Mouse (Mus musculus): ENCODE measurements around the gene Sema3b. TPM values are rescaled to one million over a fixed set of nuclear protein-coding genes. Genes with fewer than 3 reads are reported as not detected.
A peak's percentile ranks its signal among the peaks of the same experiment; 100 is the strongest.

The Sema3b gene
- polyA plus RNA-seq, 1 experiment from 2014 or later, result 0.41 TPM

DNA sequence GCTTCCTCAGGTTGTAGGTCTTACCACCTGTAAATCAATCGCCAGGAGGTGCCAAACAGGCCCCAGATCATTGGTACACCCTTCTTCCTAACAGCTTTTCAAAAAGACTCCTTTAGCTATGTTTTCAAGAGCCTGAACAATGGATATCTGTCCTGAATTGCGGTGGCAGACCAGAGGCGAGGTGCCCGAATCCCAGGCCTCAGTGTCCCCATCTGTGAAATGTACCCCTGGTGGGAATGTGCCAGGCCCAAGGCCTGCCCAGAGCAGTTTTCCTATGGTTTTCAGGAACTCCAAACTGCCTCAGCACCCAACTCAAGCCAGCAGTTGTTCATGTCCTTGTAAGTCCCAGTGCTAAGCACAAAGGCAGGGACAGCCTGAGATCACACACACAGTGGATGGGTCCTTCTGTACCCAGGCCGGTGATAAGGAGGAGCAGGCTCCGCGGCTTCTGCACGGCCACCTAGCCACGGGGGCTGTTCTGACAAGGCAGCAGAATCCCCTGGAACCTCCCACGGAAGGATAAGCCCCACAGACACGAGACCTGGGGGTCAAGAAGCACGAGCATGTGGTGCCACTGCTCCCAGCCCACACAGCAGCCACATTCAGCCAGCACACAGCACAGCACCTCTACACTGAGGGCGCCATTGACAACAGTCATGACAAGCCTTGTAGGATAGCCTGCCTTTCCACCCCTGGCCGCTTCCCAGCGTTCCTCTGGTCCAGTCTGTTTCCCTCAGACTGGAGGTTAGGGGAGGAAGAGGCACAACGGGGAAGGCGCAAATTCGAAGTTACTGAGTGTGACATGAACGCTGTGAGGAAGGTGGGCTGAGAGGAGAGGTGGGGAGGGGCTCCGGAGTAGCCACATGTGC lies 18.6 kb upstream of the Sema3b start:
- no peak for ATAC-seq
- Histone ChIP-seq H3K36me3 (replicated peaks; ENCODE audit: insufficient read depth, low read length) (peaks cover 24% of the 10 kb centered on the region), H3K27me3 (ENCODE audit: insufficient read depth, low read length) (no peaks in the 10 kb centered on the region), H3K4me1 (ENCODE audit: insufficient read depth) (peaks cover 81% of the 10 kb centered on the region), H3K9ac (replicated peaks) (0 out of 2 replicates have a peak overlapping the region, but pooled peaks have one; percentile 16), H3K27ac (ENCODE audit: low read depth) (peak overlapping the region; percentile 85), H3K4me3 (ENCODE audit: low read depth, low read length) (no peak overlapping the region), H3K4me2 (ENCODE audit: low read depth, low read length) (peak overlapping the region; percentile 42), H3K9me3 (ENCODE audit: low read length) (no peaks in the 10 kb centered on the region)
- DNase-seq, result no peak
- WGBS (ENCODE audit: insufficient replicate concordance), result 49% methylated on average over 20 of the region's 20 CpGs
- TF ChIP-seq EP300 (IDR thresholded peaks at IDR 0.05; ENCODE audit: low read depth) (no peak), CTCF (IDR thresholded peaks at IDR 0.05; ENCODE audit: low read depth) (no peak)

- peak overlapping the region; percentile 42 for H3K4me2 ChIP-seq (ENCODE audit: low read depth, low read length)
- DNase-seq (peak; percentile 88), ATAC-seq (peak; percentile 40)
- 0% methylated on average over 2 of the region's 2 CpGs for WGBS (ENCODE audit: insufficient replicate concordance)
- H3K27me3 ChIP-seq (ENCODE audit: insufficient read depth, low read length), result no peaks in the 10 kb centered on the region
- no peak overlapping the region for H3K4me3 ChIP-seq (ENCODE audit: low read depth, low read length)
- no peaks in the 10 kb centered on the region for H3K9me3 ChIP-seq (ENCODE audit: low read length)
- H3K9ac ChIP-seq (replicated peaks), result 0 out of 2 replicates have a peak overlapping the region, but pooled peaks have one; percentile 23
- H3K4me1 ChIP-seq (ENCODE audit: insufficient read depth), result peaks cover 73% of the 10 kb centered on the region
- H3K27ac ChIP-seq (ENCODE audit: low read depth), result peak overlapping the region; percentile 85
- peaks cover 29% of the 10 kb centered on the region for H3K36me3 ChIP-seq (replicated peaks; ENCODE audit: insufficient read depth, low read length)
- TF ChIP-seq EP300 (IDR thresholded peaks at IDR 0.05; ENCODE audit: low read depth), result no peak
- peak; percentile 95 for TF ChIP-seq CTCF (IDR thresholded peaks at IDR 0.05; ENCODE audit: low read depth)
These were observed 17.8 kb upstream of the Sema3b start for GRCm38 (mm10) chr9:107626844-107627277.

- TF ChIP-seq EP300 (IDR thresholded peaks at IDR 0.05; ENCODE audit: low read depth) (no peak), CTCF (IDR thresholded peaks at IDR 0.05; ENCODE audit: low read depth) (no peak)
- Histone ChIP-seq H3K9ac (replicated peaks) (0 out of 2 replicates have a peak overlapping the region, but pooled peaks have one; percentile 23), H3K36me3 (replicated peaks; ENCODE audit: insufficient read depth, low read length) (peaks cover 24% of the 10 kb centered on the region), H3K4me1 (ENCODE audit: insufficient read depth) (peaks cover 69% of the 10 kb centered on the region), H3K27me3 (ENCODE audit: insufficient read depth, low read length) (no peaks in the 10 kb centered on the region), H3K4me3 (ENCODE audit: low read depth, low read length) (no peak overlapping the region), H3K27ac (ENCODE audit: low read depth) (peak overlapping the region; percentile 52; the same call in 1 of the 2 replicates), H3K4me2 (ENCODE audit: low read depth, low read length) (peak overlapping the region; percentile 42), H3K9me3 (ENCODE audit: low read length) (no peaks in the 10 kb centered on the region)
- ATAC-seq (peak; percentile 5; the same call in 1 of the 2 replicates), DNase-seq (no peak)
- 55% methylated on average over 15 of the region's 15 CpGs for WGBS (ENCODE audit: insufficient replicate concordance)
These were observed 17.3 kb upstream of the Sema3b start for GRCm38 (mm10) chr9:107626158-107626843.

DNA sequence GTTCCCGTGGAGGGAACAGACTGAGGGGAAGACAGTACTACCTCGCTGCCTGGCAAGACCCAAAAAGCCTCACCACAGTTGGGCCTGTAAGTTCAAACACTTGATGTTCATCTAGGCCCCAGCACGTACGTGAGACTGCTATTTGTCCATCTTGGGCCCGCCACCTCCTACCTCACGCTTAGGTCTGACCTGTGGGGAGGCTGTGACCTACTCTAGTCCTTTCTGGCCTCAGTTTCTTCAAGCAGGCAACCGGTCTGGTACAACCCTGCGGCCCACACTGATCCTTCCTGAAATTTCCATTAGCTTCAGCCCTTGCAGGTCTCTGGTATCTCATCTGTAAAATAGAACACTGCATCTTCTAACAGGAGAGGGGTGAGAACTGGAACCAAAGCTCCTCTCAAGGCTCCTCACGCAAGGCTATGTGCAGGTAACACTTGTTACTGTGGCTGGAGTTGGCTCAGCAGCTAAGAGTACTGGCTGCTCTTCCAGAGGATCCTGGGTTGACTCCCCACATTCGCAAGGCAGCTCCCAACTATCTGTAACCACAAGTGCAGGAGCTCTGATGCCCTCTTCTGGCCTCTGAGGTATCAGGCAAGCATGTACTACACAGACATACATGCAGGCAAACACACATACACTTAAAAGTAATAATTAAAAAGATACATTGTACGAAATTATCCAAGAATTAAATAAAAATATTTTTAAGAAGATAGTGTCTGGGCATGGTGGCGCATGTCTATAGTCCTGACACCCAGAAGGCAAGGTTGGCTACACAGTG lies 16.5 kb upstream of the Sema3b start:
- H3K27ac ChIP-seq (ENCODE audit: low read depth), result peak overlapping the region; percentile 57; the same call in 1 of the 2 replicates
- TF ChIP-seq CTCF (IDR thresholded peaks at IDR 0.05; ENCODE audit: low read depth) (peak; percentile 52), EP300 (IDR thresholded peaks at IDR 0.05; ENCODE audit: low read depth) (no peak)

GRCm38 (mm10) chr9:107624951-107625350 lies 15.9 kb upstream of the Sema3b start:
- 0 out of 2 replicates have a peak overlapping the region, but pooled peaks have one; percentile 32 for H3K9ac ChIP-seq (replicated peaks)
- peaks cover 61% of the 10 kb centered on the region for H3K4me1 ChIP-seq (ENCODE audit: insufficient read depth)
- peak overlapping the region; percentile 57 for H3K27ac ChIP-seq (ENCODE audit: low read depth)
- no peaks in the 10 kb centered on the region for H3K9me3 ChIP-seq (ENCODE audit: low read length)
- no peaks in the 10 kb centered on the region for H3K27me3 ChIP-seq (ENCODE audit: insufficient read depth, low read length)
- no peak overlapping the region for H3K4me3 ChIP-seq (ENCODE audit: low read depth, low read length)
- 71% methylated on average over 3 of the region's 3 CpGs for WGBS (ENCODE audit: insufficient replicate concordance)
- H3K4me2 ChIP-seq (ENCODE audit: low read depth, low read length), result peak overlapping the region; percentile 46; the same call in 1 of the 2 replicates
- DNase-seq (no peak), ATAC-seq (no peak)
- peaks cover 26% of the 10 kb centered on the region for H3K36me3 ChIP-seq (replicated peaks; ENCODE audit: insufficient read depth, low read length)
- no peak for TF ChIP-seq EP300 (IDR thresholded peaks at IDR 0.05; ENCODE audit: low read depth)
- no peak for TF ChIP-seq CTCF (IDR thresholded peaks at IDR 0.05; ENCODE audit: low read depth)

More for the DNA sequence above, 16.5 kb upstream of the Sema3b start:
- no peak overlapping the region for H3K4me3 ChIP-seq (ENCODE audit: low read depth, low read length)
- no peak for DNase-seq
- 0 out of 2 replicates have a peak overlapping the region, but pooled peaks have one; percentile 46 for H3K4me2 ChIP-seq (ENCODE audit: low read depth, low read length)
- 83% methylated on average over 12 of the region's 12 CpGs for WGBS (ENCODE audit: insufficient replicate concordance)
- ATAC-seq, result no peak
- H3K36me3 ChIP-seq (replicated peaks; ENCODE audit: insufficient read depth, low read length), result peaks cover 20% of the 10 kb centered on the region
- H3K4me1 ChIP-seq (ENCODE audit: insufficient read depth), result peaks cover 61% of the 10 kb centered on the region
- no peaks in the 10 kb centered on the region for H3K27me3 ChIP-seq (ENCODE audit: insufficient read depth, low read length)
- 0 out of 2 replicates have a peak overlapping the region, but pooled peaks have one; percentile 32 for H3K9ac ChIP-seq (replicated peaks)
- H3K9me3 ChIP-seq (ENCODE audit: low read length), result no peaks in the 10 kb centered on the region
